Mouse (Mus musculus) neural tube, embryonic 13.5 days (tissue): Measurements from ENCODE around the gene Isg20l2. TPM values are rescaled to one million over a fixed set of nuclear protein-coding genes. Genes with fewer than 3 reads are reported as not detected.

Experiments used
- ATAC-seq: fragments of 200-750 bp; cut with Nextera tagmentation; 2 replicates; pipeline ENCODE4 v1.8.0; 2017; ENCODE audit warnings: low read depth, mild to moderate bottlenecking, moderate TSS enrichment, moderate library complexity
- H3K27ac ChIP-seq: fragments of 300-500 bp; sonication (generic); replicated peaks from 2 replicates; pipeline ENCODE4 v1.5.1; 2015; ENCODE audit warnings: moderate library complexity, mild to moderate bottlenecking, inconsistent platforms
- H3K27me3 ChIP-seq: fragments of 300-500 bp; sonication (generic); 2 replicates; pipeline ENCODE4 v1.6.1; 2015; ENCODE audit warnings: mild to moderate bottlenecking, inconsistent platforms
- H3K36me3 ChIP-seq: fragments of 300-500 bp; sonication (generic); 2 replicates; pipeline ENCODE4 v1.6.1; 2015; ENCODE audit warnings: mild to moderate bottlenecking, inconsistent platforms
- H3K4me1 ChIP-seq: fragments of 300-500 bp; sonication (generic); replicated peaks from 2 replicates; pipeline ENCODE4 v1.6.1; 2015; ENCODE audit warnings: inconsistent platforms
- H3K4me2 ChIP-seq: fragments of 300-500 bp; sonication (generic); 2 replicates; pipeline ENCODE4 v1.6.1; 2015; ENCODE audit warnings: inconsistent platforms, mild to moderate bottlenecking, moderate library complexity
- H3K4me3 ChIP-seq: fragments of 300-500 bp; sonication (generic); 2 replicates; pipeline ENCODE4 v1.5.1; 2015; ENCODE audit warnings: mild to moderate bottlenecking, inconsistent platforms
- H3K9ac ChIP-seq: fragments of 300-500 bp; sonication (generic); 2 replicates; pipeline ENCODE4 v1.6.1; 2015; ENCODE audit warnings: moderate library complexity, mild to moderate bottlenecking, inconsistent platforms
- H3K9me3 ChIP-seq: fragments of 300-500 bp; sonication (generic); 2 replicates; pipeline ENCODE4 v1.6.1; 2016; ENCODE audit warnings: inconsistent platforms
- WGBS: fragments of 180-500 bp; shearing (Covaris S2); methylation state at CpG from one replicate; pipeline ENCODE4 v1.1.7; 2015; 5-methylcytosine and 5-hydroxymethylcytosine counted together
- polyA plus RNA-seq: library from polyadenylated mRNA; unstranded; fragments of >200 nt; fragmentation: Nextera tagmentation; extraction: Ambion mirVana; gene quantifications from 2 replicates; pipeline ENCODE4 v1.2.1, GENCODE M21; 2015

The Isg20l2 gene
- polyA plus RNA-seq, 1 experiment from 2014 or later = 36.2 TPM

DNA sequence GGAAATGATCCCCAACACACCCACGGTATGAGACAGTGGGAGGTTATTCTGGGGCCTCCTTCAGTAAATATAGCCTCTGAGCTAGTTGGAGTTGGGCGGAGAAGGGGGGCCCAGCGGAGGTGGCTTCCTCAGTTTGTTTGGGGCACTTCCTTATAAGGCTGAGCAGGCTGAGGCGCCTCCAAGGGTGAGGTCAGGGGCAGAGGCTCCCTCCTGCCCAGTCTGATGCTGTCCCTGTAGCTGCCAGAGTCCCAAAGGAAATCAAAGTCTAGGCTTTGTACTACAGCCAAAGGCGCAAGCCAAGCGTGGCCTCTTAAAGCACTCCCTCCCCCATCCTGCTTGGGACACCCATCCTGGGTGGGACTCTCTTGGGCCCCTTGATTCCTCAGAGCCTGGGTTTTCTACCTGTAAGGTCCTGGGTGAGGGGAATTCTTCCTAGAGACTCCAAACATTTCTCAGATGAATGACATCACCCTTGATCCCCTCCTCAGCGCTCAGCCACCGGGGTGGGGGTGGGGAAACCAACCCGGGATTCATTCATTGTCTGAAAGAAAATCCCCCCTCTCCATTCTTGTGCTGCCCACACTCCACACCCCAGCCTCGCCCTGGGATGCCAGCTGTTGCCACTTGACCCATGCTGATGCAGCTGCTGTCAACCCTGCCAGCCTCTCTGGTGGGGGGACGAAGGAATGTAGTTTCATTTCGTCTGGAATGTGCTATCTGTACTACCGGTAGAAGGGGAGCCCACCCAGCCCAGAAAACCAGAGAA lies 52.9 kb downstream of the Isg20l2 start:
- Histone ChIP-seq H3K27me3 (no peaks in the 10 kb centered on the region), H3K9ac (peak overlapping the region; percentile 54), H3K4me3 (no peak overlapping the region), H3K4me1 (peaks cover 86% of the 10 kb centered on the region), H3K36me3 (no peaks in the 10 kb centered on the region), H3K4me2 (peak overlapping the region; percentile 39), H3K27ac (peak overlapping the region; percentile 81), H3K9me3 (no peaks in the 10 kb centered on the region)
- 0 out of 2 replicates have a peak, but pooled peaks have one; percentile 4 for ATAC-seq
- WGBS = 4% methylated on average over 13 of the region's 13 CpGs

DNA sequence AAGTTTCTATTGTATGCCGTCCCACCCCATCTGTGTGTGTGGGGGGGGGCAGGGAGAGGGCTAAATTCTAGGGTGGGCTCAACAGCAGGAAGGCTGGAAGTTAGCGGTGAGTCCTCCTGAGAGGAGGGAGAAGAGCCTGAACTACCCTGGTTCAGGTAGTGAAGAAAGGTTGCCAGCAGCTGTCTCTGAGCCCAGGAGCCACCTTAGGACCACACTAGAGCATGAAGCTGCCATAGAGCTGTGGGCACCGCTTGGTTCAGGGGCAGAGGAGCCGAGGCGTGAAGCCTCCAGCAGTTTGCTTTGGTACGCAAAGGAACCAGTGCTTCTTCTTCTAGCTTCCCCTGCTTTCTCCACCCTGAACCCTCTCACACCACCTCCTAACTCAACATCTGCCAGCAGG lies 53.5 kb downstream of the Isg20l2 start:
- no peak for ATAC-seq
- Histone ChIP-seq H3K27ac (peak overlapping the region; percentile 81), H3K36me3 (no peaks in the 10 kb centered on the region), H3K4me1 (peaks cover 90% of the 10 kb centered on the region), H3K9ac (peak overlapping the region; percentile 45; the same call in 1 of the 2 replicates), H3K9me3 (no peaks in the 10 kb centered on the region), H3K4me2 (peak overlapping the region; percentile 39), H3K4me3 (no peak overlapping the region), H3K27me3 (peaks cover 4% of the 10 kb centered on the region)
- 54% methylated on average over 6 of the region's 6 CpGs for WGBS

DNA sequence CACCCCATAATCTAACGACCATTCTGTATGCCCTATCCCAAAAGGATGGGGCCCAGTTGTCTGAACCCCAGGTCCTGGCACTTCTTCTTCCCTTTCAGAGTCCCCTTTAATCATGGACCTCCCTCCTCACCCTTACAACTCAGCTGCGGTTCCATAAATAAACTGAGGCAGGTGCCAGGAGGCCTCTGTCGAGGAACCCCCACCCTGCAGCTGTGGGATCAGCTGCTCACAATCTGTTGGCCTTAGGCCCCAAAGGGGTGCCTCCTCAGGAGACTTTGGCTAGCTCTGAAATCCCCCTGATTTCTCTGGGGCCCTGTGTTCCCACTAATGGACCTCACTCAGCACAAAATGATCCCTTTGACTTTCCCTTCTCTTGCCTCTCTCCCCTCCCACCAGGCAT lies 54.0 kb downstream of the Isg20l2 start:
- 23% methylated on average over 3 of the region's 3 CpGs for WGBS
- Histone ChIP-seq H3K4me3 (no peak overlapping the region), H3K9ac (peak overlapping the region; percentile 45; the same call in 1 of the 2 replicates), H3K4me1 (peaks cover 90% of the 10 kb centered on the region), H3K27ac (peak overlapping the region; percentile 81; the same call in 1 of the 2 replicates), H3K27me3 (peaks cover 9% of the 10 kb centered on the region), H3K36me3 (no peaks in the 10 kb centered on the region), H3K4me2 (no peak overlapping the region), H3K9me3 (no peaks in the 10 kb centered on the region)
- ATAC-seq = no peak

DNA sequence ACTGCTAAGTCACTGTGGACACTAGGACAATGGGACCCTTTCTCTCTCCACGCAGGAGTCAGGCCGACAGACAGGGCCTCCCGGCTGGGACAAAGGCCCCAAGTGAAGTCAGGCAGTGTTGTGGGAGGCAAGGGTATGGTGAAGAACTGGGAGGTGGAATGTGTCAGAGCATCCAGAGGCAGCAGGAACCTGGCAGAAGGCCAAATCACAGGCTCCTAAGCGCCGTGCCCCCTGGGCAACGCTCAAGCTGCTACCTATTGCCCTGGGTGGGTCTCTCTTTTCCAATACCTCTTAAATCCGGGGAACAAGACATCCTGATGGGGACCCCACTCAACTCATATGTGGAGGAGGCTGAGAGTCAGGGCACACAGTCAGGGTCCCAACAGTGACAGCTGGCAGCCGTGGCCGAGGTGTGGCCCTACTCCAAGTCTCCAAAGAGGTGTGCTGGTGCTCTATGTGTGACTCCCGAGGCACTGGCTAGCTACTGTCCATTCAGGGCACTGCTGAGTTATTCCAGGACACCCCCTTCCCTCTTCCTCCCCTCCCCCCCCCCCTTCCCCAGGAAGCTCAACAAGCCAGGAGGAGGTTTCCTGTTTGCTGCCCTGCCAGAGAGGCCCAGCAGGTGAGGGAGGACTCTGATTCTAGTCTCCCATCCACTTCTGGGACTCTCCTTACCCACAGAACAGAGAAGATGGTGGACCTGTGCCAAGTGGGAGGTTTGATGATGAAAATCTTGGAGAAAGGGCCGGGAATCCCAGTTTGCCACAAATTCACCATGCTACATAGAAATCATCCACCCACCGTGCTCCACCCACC lies 55.6 kb downstream of the Isg20l2 start:
- no peak overlapping the region for H3K4me3 ChIP-seq
- peak overlapping the region; percentile 6; the same call in 1 of the 2 replicates for H3K9ac ChIP-seq
- H3K4me1 ChIP-seq = peaks cover 77% of the 10 kb centered on the region
- no peaks in the 10 kb centered on the region for H3K9me3 ChIP-seq
- H3K36me3 ChIP-seq = no peaks in the 10 kb centered on the region
- H3K27me3 ChIP-seq = peaks cover 25% of the 10 kb centered on the region
- peak overlapping the region; percentile 16; the same call in 1 of the 2 replicates for H3K4me2 ChIP-seq
- WGBS = 24% methylated on average over 12 of the region's 12 CpGs
- ATAC-seq = no peak
- peak overlapping the region; percentile 77 for H3K27ac ChIP-seq

DNA sequence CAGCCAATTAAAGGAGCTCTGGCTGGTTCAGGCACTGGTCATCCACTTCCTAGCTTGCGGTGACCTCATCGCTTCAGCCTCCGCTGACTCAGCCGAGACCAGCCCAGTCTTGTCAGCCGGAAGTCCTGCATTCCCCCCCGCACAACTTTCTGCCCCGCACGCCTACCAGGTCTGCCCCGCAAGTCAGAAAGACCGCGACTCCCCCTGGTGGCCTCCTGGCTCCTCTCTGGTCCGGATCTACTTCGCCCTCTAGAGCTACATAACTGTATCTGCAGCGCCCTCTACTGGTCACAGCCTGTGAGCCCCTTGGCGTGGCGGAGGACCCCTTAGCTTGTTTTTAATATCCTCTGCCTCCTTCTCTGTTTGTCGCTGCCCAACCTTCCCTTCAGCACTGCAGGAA lies 56.8 kb downstream of the Isg20l2 start:
- H3K4me1 ChIP-seq = peaks cover 66% of the 10 kb centered on the region
- ATAC-seq = peak; percentile 80
- peak overlapping the region; percentile 77 for H3K27ac ChIP-seq
- H3K27me3 ChIP-seq = peaks cover 33% of the 10 kb centered on the region
- peak overlapping the region; percentile 34 for H3K4me3 ChIP-seq
- H3K9ac ChIP-seq = peak overlapping the region; percentile 66
- no peaks in the 10 kb centered on the region for H3K9me3 ChIP-seq
- H3K36me3 ChIP-seq = no peaks in the 10 kb centered on the region
- H3K4me2 ChIP-seq = peak overlapping the region; percentile 74
- under 1% methylated on average over 17 of the region's 17 CpGs for WGBS

DNA sequence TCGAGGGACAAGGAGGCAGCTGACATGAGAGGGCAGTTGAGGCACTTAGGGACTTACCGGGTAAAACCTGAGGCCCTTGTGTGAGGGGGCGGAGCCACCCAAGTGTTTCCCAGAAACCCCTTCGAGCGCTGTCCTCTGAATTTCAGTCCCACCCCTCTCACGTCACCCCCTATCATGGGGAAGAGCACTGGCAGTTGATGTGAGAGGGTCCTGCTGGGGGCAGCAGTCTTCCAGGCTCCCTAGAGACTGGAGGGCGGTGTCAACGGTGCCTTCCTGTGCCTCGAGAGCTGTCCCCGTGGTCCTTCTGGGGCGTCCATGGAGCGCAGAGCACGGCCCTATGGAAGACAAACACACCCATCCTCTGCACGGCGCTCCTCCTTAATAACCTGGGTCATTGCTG lies 57.5 kb downstream of the Isg20l2 start:
- H3K4me3 ChIP-seq = peak overlapping the region; percentile 34
- no peaks in the 10 kb centered on the region for H3K36me3 ChIP-seq
- peaks cover 40% of the 10 kb centered on the region for H3K27me3 ChIP-seq
- H3K4me1 ChIP-seq = peaks cover 58% of the 10 kb centered on the region
- H3K9me3 ChIP-seq = no peaks in the 10 kb centered on the region
- H3K27ac ChIP-seq = peak overlapping the region; percentile 65
- peak overlapping the region; percentile 66 for H3K9ac ChIP-seq
- WGBS = 1% methylated on average over 15 of the region's 15 CpGs
- H3K4me2 ChIP-seq = peak overlapping the region; percentile 74
- peak; percentile 81 for ATAC-seq

DNA sequence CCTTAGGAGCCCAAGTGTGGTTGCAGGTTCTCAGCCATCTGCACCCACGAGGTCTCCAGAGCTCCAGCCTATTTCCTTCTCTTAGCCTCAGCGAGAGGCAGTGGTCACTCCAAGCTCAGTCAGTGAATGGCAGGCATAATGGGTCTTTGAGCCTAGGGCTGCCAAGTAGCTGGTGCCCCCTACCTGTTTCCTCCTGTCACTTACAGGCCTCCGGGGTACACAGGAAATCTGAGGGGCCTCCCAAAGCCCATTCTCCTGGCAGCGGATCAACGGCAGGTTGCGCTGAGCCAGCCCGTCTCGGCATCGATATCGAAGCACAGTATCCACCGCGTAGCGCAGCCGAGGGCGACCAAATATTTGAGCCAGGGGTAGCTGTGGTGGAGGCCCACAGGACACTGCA lies 58.0 kb downstream of the Isg20l2 start:
- ATAC-seq = peak; percentile 7; the same call in 1 of the 2 replicates
- Histone ChIP-seq H3K4me1 (peaks cover 54% of the 10 kb centered on the region), H3K9me3 (no peaks in the 10 kb centered on the region), H3K27ac (peak overlapping the region; percentile 65), H3K36me3 (no peaks in the 10 kb centered on the region), H3K4me3 (peak overlapping the region; percentile 34), H3K27me3 (peaks cover 44% of the 10 kb centered on the region), H3K4me2 (peak overlapping the region; percentile 74), H3K9ac (peak overlapping the region; percentile 66)
- WGBS = 9% methylated on average over 15 of the region's 15 CpGs

DNA sequence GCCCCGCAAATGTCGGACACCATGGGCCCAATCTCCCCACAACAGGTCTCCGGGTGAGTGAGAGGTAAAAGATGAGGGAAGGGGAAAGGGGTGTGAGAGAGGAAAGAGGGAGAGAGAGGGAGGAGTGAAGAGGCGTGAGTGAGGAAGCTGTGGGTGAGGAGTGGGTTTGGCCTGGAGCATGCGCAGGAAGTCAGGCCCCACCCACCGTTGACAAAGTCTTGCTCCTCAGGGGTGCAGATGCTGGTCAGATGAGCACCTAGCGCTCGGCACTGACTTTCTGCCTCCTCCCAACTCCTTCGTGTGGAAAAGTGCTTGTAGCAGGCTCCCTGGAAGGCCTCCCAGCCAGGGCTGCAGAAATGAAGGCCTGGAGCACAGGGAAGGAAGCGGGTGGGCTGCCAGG lies 59.8 kb downstream of the Isg20l2 start:
- Histone ChIP-seq H3K4me3 (no peak overlapping the region), H3K9me3 (no peaks in the 10 kb centered on the region), H3K9ac (no peak overlapping the region), H3K27ac (no peak overlapping the region), H3K4me2 (no peak overlapping the region), H3K27me3 (peaks cover 63% of the 10 kb centered on the region), H3K4me1 (peaks cover 35% of the 10 kb centered on the region), H3K36me3 (no peaks in the 10 kb centered on the region)
- 44% methylated on average over 10 of the region's 10 CpGs for WGBS
- ATAC-seq = no peak

Other genes starting within 250 kb of the Isg20l2 start
- 0.40 and 0.50 TPM in 2 replicates for gene Lrrc71, start 181.7 kb upstream of the Isg20l2 start, polyA plus RNA-seq
- gene Ntrk1, start 135.2 kb upstream of the Isg20l2 start, polyA plus RNA-seq = 219 and 314 TPM in 2 replicates
- gene Insrr, start 133.4 kb upstream of the Isg20l2 start, polyA plus RNA-seq = 3.4 and 5.4 TPM in 2 replicates
- 13.1 and 13.3 TPM in 2 replicates for gene Pear1, start 106.0 kb upstream of the Isg20l2 start, polyA plus RNA-seq
- gene Sh2d2a, start 83.6 kb upstream of the Isg20l2 start, polyA plus RNA-seq = not detected in 2 replicates
- 16.6 and 17.7 TPM in 2 replicates for gene Prcc, start 44.7 kb upstream of the Isg20l2 start, polyA plus RNA-seq
- gene Hdgf, start 24.0 kb upstream of the Isg20l2 start, polyA plus RNA-seq = 186 and 218 TPM in 2 replicates
- gene Mrpl24, start 10.8 kb upstream of the Isg20l2 start, polyA plus RNA-seq = 69.5 and 73.0 TPM in 2 replicates
- 20.1 and 22.2 TPM in 2 replicates for gene Rrnad1, start 403 bp downstream of the Isg20l2 start, polyA plus RNA-seq
- 193 and 205 TPM in 2 replicates for gene Crabp2, start 18.4 kb downstream of the Isg20l2 start, polyA plus RNA-seq
- 44.1 and 47.1 TPM in 2 replicates for gene Nes, start 40.8 kb downstream of the Isg20l2 start, polyA plus RNA-seq
- 37.8 and 41.3 TPM in 2 replicates for gene Bcan, start 69.9 kb downstream of the Isg20l2 start, polyA plus RNA-seq
- gene Hapln2, start 97.3 kb downstream of the Isg20l2 start, polyA plus RNA-seq = 0.36 and 0.40 TPM in 2 replicates
- 29.5 and 30.3 TPM in 2 replicates for gene Gpatch4, start 112.8 kb downstream of the Isg20l2 start, polyA plus RNA-seq
- 169 and 175 TPM in 2 replicates for gene Naxe, start 128.2 kb downstream of the Isg20l2 start, polyA plus RNA-seq
- gene Ttc24, start 148.0 kb downstream of the Isg20l2 start, polyA plus RNA-seq = not detected in 2 replicates
- 3.0 and 3.8 TPM in 2 replicates for gene Iqgap3, start 151.7 kb downstream of the Isg20l2 start, polyA plus RNA-seq
- gene Mef2d, start 212.1 kb downstream of the Isg20l2 start, polyA plus RNA-seq = 15.9 and 19.4 TPM in 2 replicates